Mouse (Mus musculus): ENCODE measurements around the gene Wbp4. TPM values are rescaled to one million over a fixed set of nuclear protein-coding genes. Genes with fewer than 3 reads are reported as not detected.
A peak's percentile ranks its signal among the peaks of the same experiment; 100 is the strongest.
"Not testable (repeated sequence)": the region's sequence is repeated elsewhere in the genome, so short reads cannot be mapped to it uniquely, and the experiment has no call there.

The Wbp4 gene
- total and polyA plus RNA-seq, 2 experiments: 2.5 to 7.7 TPM

- Histone ChIP-seq H3K4me3 (ENCODE audit: insufficient read depth, low read depth, low read length) (no peak overlapping the region), H3K4me1 (ENCODE audit: control insufficient read depth, insufficient read depth, low read length) (no peaks in the 10 kb centered on the region), H3K79me2 (ENCODE audit: control insufficient read depth, insufficient read depth, low read length) (no peaks in the 10 kb centered on the region), H3K27me3 (ENCODE audit: control insufficient read depth, insufficient read depth, low read length) (no peaks in the 10 kb centered on the region), H3K27ac (replicated peaks; ENCODE audit: insufficient read depth, low read depth, low read length) (no peak overlapping the region), H3K36me3 (ENCODE audit: control insufficient read depth, insufficient read depth, low read length) (no peaks in the 10 kb centered on the region), H3K9ac (ENCODE audit: low read depth, low read length) (no peak overlapping the region)
- WGBS: 80% methylated on average over 16 of the region's 16 CpGs
- DNase-seq (ENCODE audit: extremely low read depth, low read depth, low spot score): no peak
- no peak for TF ChIP-seq POLR2A (IDR thresholded peaks at IDR 0.05; ENCODE audit: extremely low read depth, insufficient read depth, low read length)
- no peak for TF ChIP-seq CTCF (IDR thresholded peaks at IDR 0.05; ENCODE audit: low read depth, low read length)
Measured at GRCm38 (mm10) chr14:79445055-79445620, 36.2 kb downstream of the Wbp4 start.

GRCm38 (mm10) chr14:79444601-79445000 lies 36.7 kb downstream of the Wbp4 start:
- Histone ChIP-seq H3K4me3 (ENCODE audit: insufficient read depth, low read depth, low read length) (no peak overlapping the region), H3K9ac (ENCODE audit: low read depth, low read length) (no peak overlapping the region), H3K79me2 (ENCODE audit: control insufficient read depth, insufficient read depth, low read length) (no peaks in the 10 kb centered on the region), H3K4me1 (ENCODE audit: control insufficient read depth, insufficient read depth, low read length) (no peaks in the 10 kb centered on the region), H3K27me3 (ENCODE audit: control insufficient read depth, insufficient read depth, low read length) (no peaks in the 10 kb centered on the region), H3K36me3 (ENCODE audit: control insufficient read depth, insufficient read depth, low read length) (no peaks in the 10 kb centered on the region), H3K27ac (replicated peaks; ENCODE audit: insufficient read depth, low read depth, low read length) (no peak overlapping the region)
- TF ChIP-seq CTCF (IDR thresholded peaks at IDR 0.05; ENCODE audit: low read depth, low read length) (no peak), POLR2A (IDR thresholded peaks at IDR 0.05; ENCODE audit: extremely low read depth, insufficient read depth, low read length) (no peak)
- 87% methylated on average over 9 of the region's 9 CpGs for WGBS
- no peak for DNase-seq (ENCODE audit: extremely low read depth, low read depth, low spot score)

- peak; percentile 25 for DNase-seq (ENCODE audit: extremely low read depth, low read depth, low spot score)
- no peak overlapping the region for H3K9ac ChIP-seq (ENCODE audit: low read depth, low read length)
- no peak overlapping the region for H3K4me3 ChIP-seq (ENCODE audit: insufficient read depth, low read depth, low read length)
- H3K27ac ChIP-seq (replicated peaks; ENCODE audit: insufficient read depth, low read depth, low read length): no peak overlapping the region
- H3K27me3 ChIP-seq (ENCODE audit: control insufficient read depth, insufficient read depth, low read length): no peaks in the 10 kb centered on the region
- H3K36me3 ChIP-seq (ENCODE audit: control insufficient read depth, insufficient read depth, low read length): no peaks in the 10 kb centered on the region
- no peaks in the 10 kb centered on the region for H3K79me2 ChIP-seq (ENCODE audit: control insufficient read depth, insufficient read depth, low read length)
- TF ChIP-seq CTCF (IDR thresholded peaks at IDR 0.05; ENCODE audit: low read depth, low read length) (no peak), POLR2A (IDR thresholded peaks at IDR 0.05; ENCODE audit: extremely low read depth, insufficient read depth, low read length) (no peak)
- H3K4me1 ChIP-seq (ENCODE audit: control insufficient read depth, insufficient read depth, low read length): no peaks in the 10 kb centered on the region
- 68% methylated on average over 5 of the region's 5 CpGs for WGBS
Measured at GRCm38 (mm10) chr14:79441441-79441840, 39.9 kb downstream of the Wbp4 start.

GRCm38 (mm10) chr14:79440655-79441054 lies 40.7 kb downstream of the Wbp4 start:
- 85% methylated on average over 2 of the region's 2 CpGs for WGBS
- no peak for DNase-seq (ENCODE audit: extremely low read depth, low read depth, low spot score)
- no peaks in the 10 kb centered on the region for H3K79me2 ChIP-seq (ENCODE audit: control insufficient read depth, insufficient read depth, low read length)
- H3K4me3 ChIP-seq (ENCODE audit: insufficient read depth, low read depth, low read length): no peak overlapping the region
- no peak overlapping the region for H3K9ac ChIP-seq (ENCODE audit: low read depth, low read length)
- H3K27me3 ChIP-seq (ENCODE audit: control insufficient read depth, insufficient read depth, low read length): no peaks in the 10 kb centered on the region
- H3K4me1 ChIP-seq (ENCODE audit: control insufficient read depth, insufficient read depth, low read length): no peaks in the 10 kb centered on the region
- H3K36me3 ChIP-seq (ENCODE audit: control insufficient read depth, insufficient read depth, low read length): no peaks in the 10 kb centered on the region
- no peak overlapping the region for H3K27ac ChIP-seq (replicated peaks; ENCODE audit: insufficient read depth, low read depth, low read length)
- TF ChIP-seq POLR2A (IDR thresholded peaks at IDR 0.05; ENCODE audit: extremely low read depth, insufficient read depth, low read length) (no peak), CTCF (IDR thresholded peaks at IDR 0.05; ENCODE audit: low read depth, low read length) (no peak)

- H3K36me3 ChIP-seq (ENCODE audit: control insufficient read depth, insufficient read depth, low read length): no peaks in the 10 kb centered on the region
- TF ChIP-seq POLR2A (IDR thresholded peaks at IDR 0.05; ENCODE audit: extremely low read depth, insufficient read depth, low read length): no peak
- no peak for DNase-seq (ENCODE audit: extremely low read depth, low read depth, low spot score)
- no peak overlapping the region for H3K27ac ChIP-seq (replicated peaks; ENCODE audit: insufficient read depth, low read depth, low read length)
- H3K9ac ChIP-seq (ENCODE audit: low read depth, low read length): no peak overlapping the region
- H3K27me3 ChIP-seq (ENCODE audit: control insufficient read depth, insufficient read depth, low read length): no peaks in the 10 kb centered on the region
- 78% methylated on average over 1 of the region's 1 CpGs for WGBS
- H3K4me1 ChIP-seq (ENCODE audit: control insufficient read depth, insufficient read depth, low read length): peaks cover 1% of the 10 kb centered on the region; the same call in 1 of the 2 replicates
- H3K4me3 ChIP-seq (ENCODE audit: insufficient read depth, low read depth, low read length): no peak overlapping the region
- H3K79me2 ChIP-seq (ENCODE audit: control insufficient read depth, insufficient read depth, low read length): no peaks in the 10 kb centered on the region
Measured at GRCm38 (mm10) chr14:79434068-79434467, 47.3 kb downstream of the Wbp4 start.

GRCm38 (mm10) chr14:79426730-79427365 lies 54.5 kb downstream of the Wbp4 start:
- H3K27ac ChIP-seq (replicated peaks; ENCODE audit: insufficient read depth, low read depth, low read length): peak overlapping the region; percentile 55
- not testable (repeated sequence) for H3K4me1 ChIP-seq (ENCODE audit: control insufficient read depth, insufficient read depth, low read length); H3K36me3 ChIP-seq (ENCODE audit: control insufficient read depth, insufficient read depth, low read length); H3K79me2 ChIP-seq (ENCODE audit: control insufficient read depth, insufficient read depth, low read length); H3K27me3 ChIP-seq (ENCODE audit: control insufficient read depth, insufficient read depth, low read length); DNase-seq (ENCODE audit: extremely low read depth, low read depth, low spot score)
- WGBS: 62% methylated on average over 11 of the region's 59 CpGs
- H3K4me3 ChIP-seq (ENCODE audit: insufficient read depth, low read depth, low read length): peak overlapping the region; percentile 58
- H3K9ac ChIP-seq (ENCODE audit: low read depth, low read length): peak overlapping the region; percentile 63
